Mouse (Mus musculus): Measurements from ENCODE around the gene Mrps10. TPM values are rescaled to one million over a fixed set of nuclear protein-coding genes. Genes with fewer than 3 reads are reported as not detected.
"Not testable (repeated sequence)": the region's sequence is repeated elsewhere in the genome, so short reads cannot be mapped to it uniquely, and the experiment has no call there.

Mrps10 gene
- total and polyA plus RNA-seq, 2 experiments from 2014 or later, result 28.5 to 87.3 TPM

GRCm38 (mm10) chr17:47332664-47333063 is 36.0 kb upstream of the Mrps10 start:
- H3K4me3 ChIP-seq (ENCODE audit: low read depth, low read length); H3K4me2 ChIP-seq (ENCODE audit: low read depth, low read length); DNase-seq (ENCODE audit: low spot score); ATAC-seq (ENCODE audit: insufficient read depth, low read depth); H3K27ac ChIP-seq (ENCODE audit: low read depth); H3K9me3 ChIP-seq (replicated peaks; ENCODE audit: control insufficient read depth, low read length); H3K4me1 ChIP-seq (ENCODE audit: control insufficient read depth, insufficient read depth); H3K27me3 ChIP-seq (ENCODE audit: control insufficient read depth, insufficient read depth, low read length); H3K9ac ChIP-seq (replicated peaks; ENCODE audit: low read depth, low read length): not testable (repeated sequence)
- H3K36me3 ChIP-seq (replicated peaks; ENCODE audit: control insufficient read depth, insufficient read depth, low read length), result peaks cover 19% of the 10 kb centered on the region; the same call in 1 of the 2 replicates
- TF ChIP-seq CTCF (IDR thresholded peaks at IDR 0.05; ENCODE audit: low read depth), result peak; percentile 49
- WGBS, result 50% methylated on average over 5 of the region's 5 CpGs

- no peak for DNase-seq (ENCODE audit: low spot score)
- H3K9me3 ChIP-seq (replicated peaks; ENCODE audit: control insufficient read depth, low read length), result no peaks in the 10 kb centered on the region
- H3K4me3 ChIP-seq (ENCODE audit: low read depth, low read length), result no peak overlapping the region
- H3K4me1 ChIP-seq (ENCODE audit: control insufficient read depth, insufficient read depth), result no peaks in the 10 kb centered on the region
- peaks cover 14% of the 10 kb centered on the region; the same call in 1 of the 2 replicates for H3K36me3 ChIP-seq (replicated peaks; ENCODE audit: control insufficient read depth, insufficient read depth, low read length)
- H3K4me2 ChIP-seq (ENCODE audit: low read depth, low read length), result no peak overlapping the region
- no peak for ATAC-seq (ENCODE audit: insufficient read depth, low read depth)
- H3K9ac ChIP-seq (replicated peaks; ENCODE audit: low read depth, low read length), result no peak overlapping the region
- H3K27me3 ChIP-seq (ENCODE audit: control insufficient read depth, insufficient read depth, low read length), result no peaks in the 10 kb centered on the region
- WGBS, result 62% methylated on average over 2 of the region's 2 CpGs
- no peak overlapping the region for H3K27ac ChIP-seq (ENCODE audit: low read depth)
- TF ChIP-seq CTCF (IDR thresholded peaks at IDR 0.05; ENCODE audit: low read depth), result no peak
- no peak for TF ChIP-seq EP300 (IDR thresholded peaks at IDR 0.05; ENCODE audit: low read depth)
Measured at GRCm38 (mm10) chr17:47333409-47333808, 35.3 kb upstream of the Mrps10 start.

- no peak overlapping the region for H3K27ac ChIP-seq (ENCODE audit: low read depth)
- WGBS, result 82% methylated on average over 2 of the region's 2 CpGs
- no peak overlapping the region for H3K4me3 ChIP-seq (ENCODE audit: low read depth, low read length)
- H3K36me3 ChIP-seq (replicated peaks; ENCODE audit: control insufficient read depth, insufficient read depth, low read length), result peaks cover 79% of the 10 kb centered on the region
- H3K4me2 ChIP-seq (ENCODE audit: low read depth, low read length), result no peak overlapping the region
- H3K27me3 ChIP-seq (ENCODE audit: control insufficient read depth, insufficient read depth, low read length), result no peaks in the 10 kb centered on the region
- no peak overlapping the region for H3K9ac ChIP-seq (replicated peaks; ENCODE audit: low read depth, low read length)
- DNase-seq (ENCODE audit: low spot score) (no peak), ATAC-seq (ENCODE audit: insufficient read depth, low read depth) (no peak)
- peaks cover 9% of the 10 kb centered on the region; the same call in 1 of the 2 replicates for H3K9me3 ChIP-seq (replicated peaks; ENCODE audit: control insufficient read depth, low read length)
- TF ChIP-seq EP300 (IDR thresholded peaks at IDR 0.05; ENCODE audit: low read depth) (no peak), CTCF (IDR thresholded peaks at IDR 0.05; ENCODE audit: low read depth) (no peak)
- no peaks in the 10 kb centered on the region for H3K4me1 ChIP-seq (ENCODE audit: control insufficient read depth, insufficient read depth)
Measured at GRCm38 (mm10) chr17:47343121-47343520, 25.6 kb upstream of the Mrps10 start.

- H3K27me3 ChIP-seq (ENCODE audit: control insufficient read depth, insufficient read depth, low read length), result no peaks in the 10 kb centered on the region
- DNase-seq (ENCODE audit: low spot score) (no peak), ATAC-seq (ENCODE audit: insufficient read depth, low read depth) (no peak)
- H3K9ac ChIP-seq (replicated peaks; ENCODE audit: low read depth, low read length), result no peak overlapping the region
- no peak overlapping the region for H3K27ac ChIP-seq (ENCODE audit: low read depth)
- H3K4me3 ChIP-seq (ENCODE audit: low read depth, low read length), result no peak overlapping the region
- no peak for TF ChIP-seq EP300 (IDR thresholded peaks at IDR 0.05; ENCODE audit: low read depth)
- no peak for TF ChIP-seq CTCF (IDR thresholded peaks at IDR 0.05; ENCODE audit: low read depth)
- no peak overlapping the region for H3K4me2 ChIP-seq (ENCODE audit: low read depth, low read length)
- H3K36me3 ChIP-seq (replicated peaks; ENCODE audit: control insufficient read depth, insufficient read depth, low read length), result peaks cover 76% of the 10 kb centered on the region
- WGBS, result 94% methylated on average over 3 of the region's 3 CpGs
- H3K4me1 ChIP-seq (ENCODE audit: control insufficient read depth, insufficient read depth), result no peaks in the 10 kb centered on the region
- peaks cover 28% of the 10 kb centered on the region for H3K9me3 ChIP-seq (replicated peaks; ENCODE audit: control insufficient read depth, low read length)
Measured at GRCm38 (mm10) chr17:47349721-47350319, 18.9 kb upstream of the Mrps10 start.

- no peak for DNase-seq (ENCODE audit: low spot score)
- Histone ChIP-seq H3K4me2 (ENCODE audit: low read depth, low read length) (no peak overlapping the region), H3K9me3 (replicated peaks; ENCODE audit: control insufficient read depth, low read length) (no peaks in the 10 kb centered on the region), H3K27ac (ENCODE audit: low read depth) (no peak overlapping the region), H3K4me1 (ENCODE audit: control insufficient read depth, insufficient read depth) (no peaks in the 10 kb centered on the region), H3K36me3 (replicated peaks; ENCODE audit: control insufficient read depth, insufficient read depth, low read length) (peaks cover 27% of the 10 kb centered on the region), H3K27me3 (ENCODE audit: control insufficient read depth, insufficient read depth, low read length) (no peaks in the 10 kb centered on the region), H3K4me3 (ENCODE audit: low read depth, low read length) (no peak overlapping the region), H3K9ac (replicated peaks; ENCODE audit: low read depth, low read length) (no peak overlapping the region)
- no peak for ATAC-seq (ENCODE audit: insufficient read depth, low read depth)
- 52% methylated on average over 6 of the region's 6 CpGs for WGBS
- TF ChIP-seq EP300 (IDR thresholded peaks at IDR 0.05; ENCODE audit: low read depth) (no peak), CTCF (IDR thresholded peaks at IDR 0.05; ENCODE audit: low read depth) (peak; percentile 29; the same call in 1 of the 2 replicates)
Measured at GRCm38 (mm10) chr17:47359964-47360363, 8.7 kb upstream of the Mrps10 start.

GRCm38 (mm10) chr17:47361343-47361742 is 7.3 kb upstream of the Mrps10 start:
- no peaks in the 10 kb centered on the region for H3K9me3 ChIP-seq (replicated peaks; ENCODE audit: control insufficient read depth, low read length)

More at GRCm38 (mm10) chr17:47361343-47361742, 7.3 kb upstream of the Mrps10 start:
- WGBS, result 63% methylated on average over 11 of the region's 11 CpGs
- TF ChIP-seq CTCF (IDR thresholded peaks at IDR 0.05; ENCODE audit: low read depth) (no peak), EP300 (IDR thresholded peaks at IDR 0.05; ENCODE audit: low read depth) (no peak)
- ATAC-seq (ENCODE audit: insufficient read depth, low read depth) (no peak), DNase-seq (ENCODE audit: low spot score) (peak; percentile 9)
- H3K4me2 ChIP-seq (ENCODE audit: low read depth, low read length), result no peak overlapping the region
- no peaks in the 10 kb centered on the region for H3K27me3 ChIP-seq (ENCODE audit: control insufficient read depth, insufficient read depth, low read length)
- no peaks in the 10 kb centered on the region for H3K4me1 ChIP-seq (ENCODE audit: control insufficient read depth, insufficient read depth)
- H3K27ac ChIP-seq (ENCODE audit: low read depth), result no peak overlapping the region
- peaks cover 16% of the 10 kb centered on the region for H3K36me3 ChIP-seq (replicated peaks; ENCODE audit: control insufficient read depth, insufficient read depth, low read length)
- H3K4me3 ChIP-seq (ENCODE audit: low read depth, low read length), result no peak overlapping the region
- no peak overlapping the region for H3K9ac ChIP-seq (replicated peaks; ENCODE audit: low read depth, low read length)
